Mouse (Mus musculus): Measurements from ENCODE around the gene Egln1. TPM values are rescaled to one million over a fixed set of nuclear protein-coding genes. Genes with fewer than 3 reads are reported as not detected.

The Egln1 gene
- polyA plus RNA-seq, 1 experiment, result 134 TPM

GRCm38 (mm10) chr8:124929006-124929405, 20.1 kb downstream of the Egln1 start:
- no peak overlapping the region for H3K4me3 ChIP-seq (ENCODE audit: insufficient read depth, low read depth, low read length)
- H3K4me1 ChIP-seq (ENCODE audit: control insufficient read depth, insufficient read depth, insufficient read length, low read length), result peaks cover 59% of the 10 kb centered on the region
- H3K27ac ChIP-seq (replicated peaks; ENCODE audit: low read depth, low read length), result peak overlapping the region; percentile 82

GRCm38 (mm10) chr8:124926351-124926771, 22.8 kb downstream of the Egln1 start:
- H3K27ac ChIP-seq (replicated peaks; ENCODE audit: low read depth, low read length), result peak overlapping the region; percentile 98
- H3K4me3 ChIP-seq (ENCODE audit: insufficient read depth, low read depth, low read length), result no peak overlapping the region
- peaks cover 72% of the 10 kb centered on the region for H3K4me1 ChIP-seq (ENCODE audit: control insufficient read depth, insufficient read depth, insufficient read length, low read length)

- H3K4me3 ChIP-seq (ENCODE audit: insufficient read depth, low read depth, low read length), result no peak overlapping the region
- H3K27ac ChIP-seq (replicated peaks; ENCODE audit: low read depth, low read length), result peak overlapping the region; percentile 98
- H3K4me1 ChIP-seq (ENCODE audit: control insufficient read depth, insufficient read depth, insufficient read length, low read length), result peaks cover 75% of the 10 kb centered on the region
Measured at GRCm38 (mm10) chr8:124925544-124926266, 23.4 kb downstream of the Egln1 start.

GRCm38 (mm10) chr8:124923971-124924652, 25.0 kb downstream of the Egln1 start:
- peaks cover 73% of the 10 kb centered on the region for H3K4me1 ChIP-seq (ENCODE audit: control insufficient read depth, insufficient read depth, insufficient read length, low read length)
- H3K27ac ChIP-seq (replicated peaks; ENCODE audit: low read depth, low read length), result peak overlapping the region; percentile 98
- H3K4me3 ChIP-seq (ENCODE audit: insufficient read depth, low read depth, low read length), result no peak overlapping the region

GRCm38 (mm10) chr8:124922490-124923089, 26.5 kb downstream of the Egln1 start:
- Histone ChIP-seq H3K27ac (replicated peaks; ENCODE audit: low read depth, low read length) (peak overlapping the region; percentile 98), H3K4me3 (ENCODE audit: insufficient read depth, low read depth, low read length) (no peak overlapping the region)

GRCm38 (mm10) chr8:124921369-124922279, 27.5 kb downstream of the Egln1 start:
- H3K4me3 ChIP-seq (ENCODE audit: insufficient read depth, low read depth, low read length), result peak overlapping the region; percentile 8; the same call in 1 of the 2 replicates

More at GRCm38 (mm10) chr8:124922490-124923089, 26.5 kb downstream of the Egln1 start:
- H3K4me1 ChIP-seq (ENCODE audit: control insufficient read depth, insufficient read depth, insufficient read length, low read length), result peaks cover 66% of the 10 kb centered on the region

GRCm38 (mm10) chr8:124917741-124918484, 31.2 kb downstream of the Egln1 start:
- Histone ChIP-seq H3K4me3 (ENCODE audit: insufficient read depth, low read depth, low read length) (no peak overlapping the region), H3K4me1 (ENCODE audit: control insufficient read depth, insufficient read depth, insufficient read length, low read length) (peaks cover 29% of the 10 kb centered on the region), H3K27ac (replicated peaks; ENCODE audit: low read depth, low read length) (no peak overlapping the region; the same call in 1 of the 2 replicates)

More at GRCm38 (mm10) chr8:124921369-124922279, 27.5 kb downstream of the Egln1 start:
- H3K27ac ChIP-seq (replicated peaks; ENCODE audit: low read depth, low read length), result peak overlapping the region; percentile 87
- peaks cover 56% of the 10 kb centered on the region for H3K4me1 ChIP-seq (ENCODE audit: control insufficient read depth, insufficient read depth, insufficient read length, low read length)

GRCm38 (mm10) chr8:124914061-124914460, 35.1 kb downstream of the Egln1 start:
- Histone ChIP-seq H3K27ac (replicated peaks; ENCODE audit: low read depth, low read length) (no peak overlapping the region), H3K4me3 (ENCODE audit: insufficient read depth, low read depth, low read length) (no peak overlapping the region), H3K4me1 (ENCODE audit: control insufficient read depth, insufficient read depth, insufficient read length, low read length) (peaks cover 17% of the 10 kb centered on the region)

GRCm38 (mm10) chr8:124911938-124912872, 36.9 kb downstream of the Egln1 start:
- peaks cover 12% of the 10 kb centered on the region for H3K4me1 ChIP-seq (ENCODE audit: control insufficient read depth, insufficient read depth, insufficient read length, low read length)
- no peak overlapping the region for H3K4me3 ChIP-seq (ENCODE audit: insufficient read depth, low read depth, low read length)
- H3K27ac ChIP-seq (replicated peaks; ENCODE audit: low read depth, low read length), result peak overlapping the region; percentile 95

GRCm38 (mm10) chr8:124910349-124910748, 38.8 kb downstream of the Egln1 start:
- Histone ChIP-seq H3K4me1 (ENCODE audit: control insufficient read depth, insufficient read depth, insufficient read length, low read length) (peaks cover 17% of the 10 kb centered on the region), H3K4me3 (ENCODE audit: insufficient read depth, low read depth, low read length) (no peak overlapping the region), H3K27ac (replicated peaks; ENCODE audit: low read depth, low read length) (0 out of 2 replicates have a peak overlapping the region, but pooled peaks have one; percentile 15)

- Histone ChIP-seq H3K4me1 (ENCODE audit: control insufficient read depth, insufficient read depth, insufficient read length, low read length) (peaks cover 17% of the 10 kb centered on the region), H3K27ac (replicated peaks; ENCODE audit: low read depth, low read length) (no peak overlapping the region), H3K4me3 (ENCODE audit: insufficient read depth, low read depth, low read length) (no peak overlapping the region)
Measured at GRCm38 (mm10) chr8:124909936-124910335, 39.2 kb downstream of the Egln1 start.

GRCm38 (mm10) chr8:124905482-124905881, 43.6 kb downstream of the Egln1 start:
- no peak overlapping the region for H3K4me3 ChIP-seq (ENCODE audit: insufficient read depth, low read depth, low read length)
- 0 out of 2 replicates have a peak overlapping the region, but pooled peaks have one; percentile 5 for H3K27ac ChIP-seq (replicated peaks; ENCODE audit: low read depth, low read length)
- H3K4me1 ChIP-seq (ENCODE audit: control insufficient read depth, insufficient read depth, insufficient read length, low read length), result peaks cover 16% of the 10 kb centered on the region

- Histone ChIP-seq H3K4me3 (ENCODE audit: insufficient read depth, low read depth, low read length) (no peak overlapping the region), H3K27ac (replicated peaks; ENCODE audit: low read depth, low read length) (no peak overlapping the region)
Measured at GRCm38 (mm10) chr8:124903198-124903597, 45.9 kb downstream of the Egln1 start.

More at GRCm38 (mm10) chr8:124903198-124903597, 45.9 kb downstream of the Egln1 start:
- H3K4me1 ChIP-seq (ENCODE audit: control insufficient read depth, insufficient read depth, insufficient read length, low read length), result peaks cover 18% of the 10 kb centered on the region
